Mouse (Mus musculus) kidney, embryonic 14.5 days (tissue): Measurements from ENCODE around the gene Dock4. TPM values are rescaled to one million over a fixed set of nuclear protein-coding genes. Genes with fewer than 3 reads are reported as not detected.

Source experiments
- ATAC-seq: fragments of 200-750 bp; cut with Nextera tagmentation; 2 replicates; pipeline ENCODE4 v1.8.0; 2017; ENCODE audit warnings: moderate number of reproducible peaks, mild to moderate bottlenecking, moderate TSS enrichment, moderate library complexity; ENCODE audit not compliant: low FRiP score, low TSS enrichment
- H3K27ac ChIP-seq: fragments of 300-500 bp; sonication (generic); 2 replicates; pipeline ENCODE4 v1.5.1; 2014; ENCODE audit warnings: low read depth, mild to moderate bottlenecking, low read length, moderate library complexity, mixed read lengths
- H3K27me3 ChIP-seq: fragments of 300-500 bp; sonication (generic); 2 replicates; pipeline ENCODE4 v1.6.1; 2014; ENCODE audit warnings: mild to moderate bottlenecking, low read length; ENCODE audit not compliant: control insufficient read depth, insufficient read depth
- H3K36me3 ChIP-seq: fragments of 300-500 bp; sonication (generic); 2 replicates; pipeline ENCODE4 v1.6.1; 2014; ENCODE audit warnings: low read length, mixed read lengths; ENCODE audit not compliant: control insufficient read depth, insufficient read depth
- H3K4me1 ChIP-seq: fragments of 300-500 bp; sonication (generic); 2 replicates; pipeline ENCODE4 v1.6.1; 2014; ENCODE audit warnings: low read length, mixed read lengths; ENCODE audit not compliant: control insufficient read depth, insufficient read depth
- H3K4me2 ChIP-seq: fragments of 300-500 bp; sonication (generic); replicated peaks from 2 replicates; pipeline ENCODE4 v1.6.1; 2014; ENCODE audit warnings: low read depth, mild to moderate bottlenecking, low read length
- H3K4me3 ChIP-seq: fragments of 300-500 bp; sonication (generic); 2 replicates; pipeline ENCODE4 v1.5.1; 2014; ENCODE audit warnings: mild to moderate bottlenecking, low read length
- H3K9ac ChIP-seq: fragments of 300-500 bp; sonication (generic); 2 replicates; pipeline ENCODE4 v1.6.1; 2014; ENCODE audit warnings: low read depth, mild to moderate bottlenecking, low read length, moderate library complexity
- H3K9me3 ChIP-seq: fragments of 300-500 bp; sonication (generic); 2 replicates; pipeline ENCODE4 v1.6.1; 2016; ENCODE audit warnings: low read length; ENCODE audit not compliant: control insufficient read depth
- WGBS: fragments of 180-500 bp; shearing (Covaris S2); extraction: QIAGEN DNeasy Blood & Tissue Kit; methylation state at CpG from one replicate; pipeline ENCODE4 v1.1.7; 2014; 5-methylcytosine and 5-hydroxymethylcytosine counted together
- polyA plus RNA-seq: library from polyadenylated mRNA; unstranded; fragments of >200 nt; fragmentation: Nextera tagmentation; extraction: Ambion mirVana; gene quantifications from 2 replicates; pipeline ENCODE4 v1.2.1, GENCODE M21; 2014

Gene Dock4
- polyA plus RNA-seq, 1 experiment from 2014 or later = 17.9 TPM

DNA sequence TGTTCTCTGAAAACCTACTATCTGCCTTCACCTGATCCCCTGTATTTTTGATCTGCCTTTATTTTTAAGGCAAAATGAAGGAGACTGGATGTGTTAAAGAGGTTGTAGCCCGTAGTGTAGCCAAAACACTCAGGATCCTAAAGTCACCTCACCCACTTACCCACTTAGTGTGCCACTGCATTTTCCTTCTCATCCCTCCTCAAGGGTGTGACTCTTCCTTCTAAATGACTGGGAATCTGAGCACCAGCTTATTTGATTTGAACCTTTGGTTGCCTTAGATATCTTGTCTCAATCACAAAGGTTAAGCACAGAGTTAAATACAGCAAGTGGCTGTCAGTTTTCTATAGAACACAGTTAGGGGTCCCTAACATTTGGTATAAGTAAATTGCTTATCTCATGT is 362.2 kb downstream of the Dock4 start:
- Histone ChIP-seq H3K4me1 (no peaks in the 10 kb centered on the region), H3K9me3 (no peaks in the 10 kb centered on the region), H3K4me2 (no peak overlapping the region), H3K27ac (no peak overlapping the region), H3K27me3 (no peaks in the 10 kb centered on the region), H3K4me3 (no peak overlapping the region), H3K36me3 (no peaks in the 10 kb centered on the region), H3K9ac (no peak overlapping the region)
- ATAC-seq = no peak
- 94% methylated on average over 1 of the region's 1 CpGs for WGBS

GRCm38 (mm10) chr12:40813474-40813873 is 367.7 kb downstream of the Dock4 start:
- Histone ChIP-seq H3K9me3 (no peaks in the 10 kb centered on the region), H3K36me3 (no peaks in the 10 kb centered on the region), H3K27ac (no peak overlapping the region), H3K9ac (no peak overlapping the region), H3K4me1 (no peaks in the 10 kb centered on the region), H3K4me2 (no peak overlapping the region), H3K4me3 (no peak overlapping the region), H3K27me3 (no peaks in the 10 kb centered on the region)
- WGBS = 48% methylated on average over 2 of the region's 2 CpGs
- no peak for ATAC-seq

DNA sequence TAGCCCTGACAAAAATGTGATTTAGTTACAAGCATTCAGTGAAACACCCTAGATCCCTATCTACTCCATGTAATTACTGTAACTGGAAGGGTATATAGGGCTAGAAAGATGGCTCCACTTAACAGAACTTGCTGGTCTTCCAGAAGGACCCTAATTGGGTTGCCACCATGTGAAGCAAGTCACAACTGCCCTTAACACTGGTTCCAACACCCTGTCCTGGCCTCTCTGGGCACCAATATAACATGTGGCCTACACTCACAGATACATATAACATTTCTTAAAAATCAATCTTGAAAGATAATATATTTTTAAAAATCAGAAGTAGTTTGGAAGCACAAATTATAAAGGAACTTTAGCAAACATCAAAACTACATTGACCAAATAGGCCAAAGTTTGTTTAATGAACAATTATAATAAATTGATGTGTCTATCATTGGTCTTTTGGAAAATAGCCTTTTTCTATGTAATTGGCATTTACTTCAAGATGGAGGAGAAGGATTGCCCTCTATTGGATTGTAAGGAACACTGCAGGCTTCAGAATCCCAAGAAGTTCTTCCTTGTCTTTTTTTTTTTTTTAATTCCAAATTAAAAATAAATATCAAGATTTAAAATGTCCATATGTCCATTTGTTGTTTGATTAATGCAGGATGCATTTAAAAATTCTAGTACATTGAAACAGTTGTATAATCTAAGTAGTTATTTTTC is 369.1 kb downstream of the Dock4 start:
- Histone ChIP-seq H3K9ac (no peak overlapping the region), H3K4me3 (no peak overlapping the region), H3K27ac (no peak overlapping the region), H3K36me3 (no peaks in the 10 kb centered on the region), H3K9me3 (no peaks in the 10 kb centered on the region), H3K27me3 (no peaks in the 10 kb centered on the region), H3K4me2 (no peak overlapping the region), H3K4me1 (no peaks in the 10 kb centered on the region)
- no peak for ATAC-seq

DNA sequence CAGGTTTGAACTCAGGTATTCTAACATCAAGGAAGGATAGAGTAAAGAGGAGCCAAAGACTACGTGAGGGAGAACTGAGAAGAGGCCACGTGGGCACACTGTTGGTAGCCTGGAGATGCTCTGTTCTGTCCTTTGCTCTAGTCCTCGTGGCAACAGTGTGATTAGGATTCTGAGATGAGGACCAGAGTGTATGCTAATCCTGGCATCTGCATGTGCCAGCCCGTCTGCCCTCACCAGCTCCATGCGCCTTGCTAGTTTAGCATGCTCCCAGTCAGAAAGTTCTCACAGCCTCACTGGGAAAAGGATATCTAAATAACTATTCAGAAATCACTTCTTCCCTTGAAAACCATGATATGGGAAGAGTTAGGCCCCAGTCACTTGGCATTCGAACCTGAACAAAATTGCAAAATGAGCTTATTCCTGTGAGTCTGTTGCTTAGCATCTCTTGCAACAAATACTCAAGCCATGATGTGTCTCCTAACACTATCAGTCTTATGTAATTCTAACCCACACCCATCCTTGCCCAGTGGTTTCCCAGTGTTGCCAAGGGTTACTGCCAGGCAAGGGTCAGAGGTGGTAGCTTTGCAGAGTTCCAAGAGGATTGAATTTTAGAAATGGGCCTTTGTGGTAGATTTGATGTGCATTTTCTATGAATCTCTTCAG is 372.4 kb downstream of the Dock4 start:
- ATAC-seq = no peak

DNA sequence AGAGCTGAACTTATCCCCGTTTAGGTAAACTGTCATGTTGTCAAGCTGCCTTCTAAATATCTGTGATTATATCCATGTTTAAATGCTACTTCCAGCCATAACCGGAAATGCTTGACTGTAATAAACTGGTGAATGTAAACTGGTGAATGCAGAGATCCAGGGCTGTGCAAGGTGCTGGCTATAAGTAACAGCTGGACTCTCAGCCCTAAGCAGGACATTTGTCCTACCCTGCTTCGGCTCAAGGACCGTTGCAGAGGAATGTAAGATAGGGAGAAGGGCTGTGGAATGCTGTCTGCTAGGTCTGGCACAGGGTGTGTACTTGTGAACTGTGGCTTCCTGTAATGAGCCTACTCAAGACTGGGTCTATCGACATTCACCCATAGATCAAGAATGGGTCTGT is 377.9 kb downstream of the Dock4 start:
- Histone ChIP-seq H3K36me3 (no peaks in the 10 kb centered on the region; the same call in 1 of the 2 replicates), H3K27ac (no peak overlapping the region), H3K4me3 (no peak overlapping the region), H3K9ac (no peak overlapping the region), H3K27me3 (no peaks in the 10 kb centered on the region), H3K9me3 (no peaks in the 10 kb centered on the region), H3K4me1 (no peaks in the 10 kb centered on the region), H3K4me2 (no peak overlapping the region)
- no peak for ATAC-seq
- 80% methylated on average over 5 of the region's 5 CpGs for WGBS

More for the DNA sequence above, 372.4 kb downstream of the Dock4 start:
- Histone ChIP-seq H3K4me2 (no peak overlapping the region), H3K27me3 (no peaks in the 10 kb centered on the region), H3K27ac (no peak overlapping the region), H3K36me3 (no peaks in the 10 kb centered on the region; the same call in 1 of the 2 replicates), H3K9ac (no peak overlapping the region), H3K9me3 (no peaks in the 10 kb centered on the region), H3K4me1 (no peaks in the 10 kb centered on the region), H3K4me3 (no peak overlapping the region)
- 92% methylated on average over 6 of the region's 6 CpGs for WGBS

DNA sequence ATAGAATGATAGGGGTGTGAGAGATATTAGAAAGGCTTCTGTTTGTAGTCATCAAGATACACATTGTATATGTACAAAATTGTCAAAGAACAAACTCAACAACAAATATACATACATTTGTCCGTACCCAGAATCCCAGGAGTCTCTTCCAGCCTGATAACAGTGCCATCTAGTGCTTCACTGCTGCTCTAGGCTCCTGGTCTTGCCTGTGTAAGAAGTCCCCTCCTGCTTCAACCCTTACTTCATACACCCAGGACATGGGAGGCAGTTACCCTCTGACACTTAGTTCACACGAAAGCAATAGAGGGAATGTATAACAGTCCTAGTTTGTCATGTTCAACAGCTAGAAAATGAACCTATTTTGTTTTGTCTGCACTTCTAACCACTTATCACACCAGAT is 378.5 kb downstream of the Dock4 start:
- Histone ChIP-seq H3K4me1 (no peaks in the 10 kb centered on the region), H3K36me3 (no peaks in the 10 kb centered on the region; the same call in 1 of the 2 replicates), H3K27me3 (no peaks in the 10 kb centered on the region), H3K27ac (no peak overlapping the region), H3K4me2 (no peak overlapping the region), H3K9ac (no peak overlapping the region), H3K9me3 (no peaks in the 10 kb centered on the region), H3K4me3 (no peak overlapping the region)
- no peak; the same call in 1 of the 2 replicates for ATAC-seq
- 56% methylated on average over 2 of the region's 2 CpGs for WGBS

GRCm38 (mm10) chr12:40825935-40826460 is 380.2 kb downstream of the Dock4 start:
- no peaks in the 10 kb centered on the region for H3K27me3 ChIP-seq
- no peaks in the 10 kb centered on the region for H3K4me1 ChIP-seq
- H3K9me3 ChIP-seq = no peaks in the 10 kb centered on the region
- no peak overlapping the region for H3K4me3 ChIP-seq
- H3K9ac ChIP-seq = no peak overlapping the region
- H3K36me3 ChIP-seq = no peaks in the 10 kb centered on the region; the same call in 1 of the 2 replicates
- 68% methylated on average over 5 of the region's 5 CpGs for WGBS
- H3K27ac ChIP-seq = no peak overlapping the region
- no peak for ATAC-seq
- H3K4me2 ChIP-seq = no peak overlapping the region

GRCm38 (mm10) chr12:40826491-40826890 is 380.7 kb downstream of the Dock4 start:
- Histone ChIP-seq H3K27me3 (no peaks in the 10 kb centered on the region), H3K36me3 (no peaks in the 10 kb centered on the region), H3K27ac (no peak overlapping the region), H3K4me2 (no peak overlapping the region), H3K9me3 (no peaks in the 10 kb centered on the region), H3K4me3 (no peak overlapping the region), H3K9ac (no peak overlapping the region), H3K4me1 (no peaks in the 10 kb centered on the region)
- 18% methylated on average over 3 of the region's 3 CpGs for WGBS
- ATAC-seq = no peak

- Histone ChIP-seq H3K9ac (no peak overlapping the region), H3K27ac (no peak overlapping the region), H3K36me3 (no peaks in the 10 kb centered on the region), H3K9me3 (no peaks in the 10 kb centered on the region), H3K27me3 (no peaks in the 10 kb centered on the region), H3K4me1 (no peaks in the 10 kb centered on the region), H3K4me2 (no peak overlapping the region), H3K4me3 (no peak overlapping the region)
- no peak for ATAC-seq
These were observed 382.3 kb downstream of the Dock4 start for GRCm38 (mm10) chr12:40828025-40828424.
